Mouse (Mus musculus): Measurements from ENCODE around the gene Gm37240. TPM values are rescaled to one million over a fixed set of nuclear protein-coding genes. Genes with fewer than 3 reads are reported as not detected.
A peak's percentile ranks its signal among the peaks of the same experiment; 100 is the strongest.

The Gm37240 gene
- polyA plus RNA-seq, 1 experiment from 2014 or later: 0.48 TPM

- 88% methylated on average over 5 of the region's 5 CpGs for WGBS
Measured at GRCm38 (mm10) chr3:85860996-85861395, 26.3 kb downstream of the Gm37240 start.

GRCm38 (mm10) chr3:85859311-85859710 lies 28.0 kb downstream of the Gm37240 start:
- H3K36me3 ChIP-seq (ENCODE audit: poor library complexity, severe bottlenecking): no peaks in the 10 kb centered on the region
- peaks cover 14% of the 10 kb centered on the region for H3K4me1 ChIP-seq
- no peak overlapping the region for H3K4me3 ChIP-seq
- no peak for ATAC-seq
- no peak overlapping the region for H3K27ac ChIP-seq
- H3K27me3 ChIP-seq: no peaks in the 10 kb centered on the region
- H3K4me2 ChIP-seq: no peak overlapping the region
- no peaks in the 10 kb centered on the region for H3K9me3 ChIP-seq (replicated peaks)
- WGBS: 63% methylated on average over 6 of the region's 6 CpGs
- no peak overlapping the region for H3K9ac ChIP-seq

More at GRCm38 (mm10) chr3:85860996-85861395, 26.3 kb downstream of the Gm37240 start:
- Histone ChIP-seq H3K9me3 (replicated peaks) (no peaks in the 10 kb centered on the region), H3K27ac (no peak overlapping the region), H3K4me1 (no peaks in the 10 kb centered on the region), H3K4me3 (no peak overlapping the region), H3K4me2 (no peak overlapping the region), H3K36me3 (ENCODE audit: poor library complexity, severe bottlenecking) (no peaks in the 10 kb centered on the region), H3K9ac (no peak overlapping the region), H3K27me3 (no peaks in the 10 kb centered on the region)
- ATAC-seq: no peak

- 74% methylated on average over 11 of the region's 11 CpGs for WGBS
Measured at GRCm38 (mm10) chr3:85858140-85859135, 28.9 kb downstream of the Gm37240 start.

GRCm38 (mm10) chr3:85857083-85857482 lies 30.2 kb downstream of the Gm37240 start:
- Histone ChIP-seq H3K9me3 (replicated peaks) (no peaks in the 10 kb centered on the region), H3K4me3 (no peak overlapping the region), H3K4me2 (no peak overlapping the region), H3K4me1 (peaks cover 22% of the 10 kb centered on the region), H3K36me3 (ENCODE audit: poor library complexity, severe bottlenecking) (no peaks in the 10 kb centered on the region), H3K9ac (no peak overlapping the region), H3K27ac (no peak overlapping the region), H3K27me3 (no peaks in the 10 kb centered on the region)
- WGBS: 12% methylated on average over 4 of the region's 4 CpGs
- no peak for ATAC-seq

More at GRCm38 (mm10) chr3:85858140-85859135, 28.9 kb downstream of the Gm37240 start:
- no peak overlapping the region for H3K27ac ChIP-seq
- H3K4me3 ChIP-seq: no peak overlapping the region
- ATAC-seq: no peak
- H3K36me3 ChIP-seq (ENCODE audit: poor library complexity, severe bottlenecking): no peaks in the 10 kb centered on the region
- H3K9me3 ChIP-seq (replicated peaks): no peaks in the 10 kb centered on the region
- H3K9ac ChIP-seq: no peak overlapping the region
- no peak overlapping the region for H3K4me2 ChIP-seq
- H3K4me1 ChIP-seq: peaks cover 21% of the 10 kb centered on the region
- H3K27me3 ChIP-seq: no peaks in the 10 kb centered on the region

GRCm38 (mm10) chr3:85855947-85856346 lies 31.4 kb downstream of the Gm37240 start:
- H3K27ac ChIP-seq: no peak overlapping the region

GRCm38 (mm10) chr3:85855043-85855442 lies 32.3 kb downstream of the Gm37240 start:
- peak; percentile 59; the same call in 1 of the 2 replicates for ATAC-seq
- 34% methylated on average over 3 of the region's 3 CpGs for WGBS
- Histone ChIP-seq H3K9me3 (replicated peaks) (no peaks in the 10 kb centered on the region), H3K36me3 (ENCODE audit: poor library complexity, severe bottlenecking) (no peaks in the 10 kb centered on the region), H3K4me1 (peaks cover 22% of the 10 kb centered on the region), H3K27me3 (no peaks in the 10 kb centered on the region), H3K27ac (peak overlapping the region; percentile 46; the same call in 1 of the 2 replicates), H3K9ac (no peak overlapping the region), H3K4me2 (no peak overlapping the region), H3K4me3 (no peak overlapping the region)

More at GRCm38 (mm10) chr3:85855947-85856346, 31.4 kb downstream of the Gm37240 start:
- ATAC-seq: no peak
- Histone ChIP-seq H3K4me2 (no peak overlapping the region), H3K4me3 (no peak overlapping the region), H3K9ac (no peak overlapping the region), H3K4me1 (peaks cover 22% of the 10 kb centered on the region), H3K9me3 (replicated peaks) (no peaks in the 10 kb centered on the region), H3K27me3 (no peaks in the 10 kb centered on the region), H3K36me3 (ENCODE audit: poor library complexity, severe bottlenecking) (no peaks in the 10 kb centered on the region)
- WGBS: 71% methylated on average over 5 of the region's 5 CpGs

GRCm38 (mm10) chr3:85854143-85854542 lies 33.2 kb downstream of the Gm37240 start:
- ATAC-seq: peak; percentile 79
- no peaks in the 10 kb centered on the region for H3K36me3 ChIP-seq (ENCODE audit: poor library complexity, severe bottlenecking)
- no peaks in the 10 kb centered on the region for H3K27me3 ChIP-seq
- no peaks in the 10 kb centered on the region for H3K9me3 ChIP-seq (replicated peaks)
- H3K4me1 ChIP-seq: peaks cover 22% of the 10 kb centered on the region
- 35% methylated on average over 6 of the region's 6 CpGs for WGBS
- no peak overlapping the region for H3K4me3 ChIP-seq
- H3K4me2 ChIP-seq: no peak overlapping the region
- H3K27ac ChIP-seq: no peak overlapping the region
- H3K9ac ChIP-seq: no peak overlapping the region

- Histone ChIP-seq H3K9ac (no peak overlapping the region), H3K4me1 (peaks cover 22% of the 10 kb centered on the region), H3K4me2 (no peak overlapping the region), H3K4me3 (no peak overlapping the region), H3K36me3 (ENCODE audit: poor library complexity, severe bottlenecking) (no peaks in the 10 kb centered on the region), H3K27me3 (no peaks in the 10 kb centered on the region), H3K27ac (no peak overlapping the region), H3K9me3 (replicated peaks) (no peaks in the 10 kb centered on the region)
- peak; percentile 80 for ATAC-seq
- WGBS: 68% methylated on average over 3 of the region's 4 CpGs
Measured at GRCm38 (mm10) chr3:85853715-85854114, 33.6 kb downstream of the Gm37240 start.

GRCm38 (mm10) chr3:85850079-85850478 lies 37.2 kb downstream of the Gm37240 start:
- Histone ChIP-seq H3K9me3 (replicated peaks) (no peaks in the 10 kb centered on the region), H3K4me2 (no peak overlapping the region), H3K9ac (no peak overlapping the region), H3K4me1 (peaks cover 14% of the 10 kb centered on the region), H3K27ac (no peak overlapping the region), H3K27me3 (no peaks in the 10 kb centered on the region), H3K36me3 (ENCODE audit: poor library complexity, severe bottlenecking) (no peaks in the 10 kb centered on the region), H3K4me3 (no peak overlapping the region)
- ATAC-seq: no peak
- 96% methylated on average over 1 of the region's 1 CpGs for WGBS

GRCm38 (mm10) chr3:85846316-85846715 lies 41.0 kb downstream of the Gm37240 start:
- Histone ChIP-seq H3K4me1 (0 out of 2 replicates have a peak, but pooled peaks cover 13% of the 10 kb centered on the region), H3K27me3 (no peaks in the 10 kb centered on the region), H3K9ac (no peak overlapping the region), H3K4me2 (no peak overlapping the region), H3K27ac (no peak overlapping the region), H3K36me3 (ENCODE audit: poor library complexity, severe bottlenecking) (no peaks in the 10 kb centered on the region), H3K4me3 (no peak overlapping the region), H3K9me3 (replicated peaks) (no peaks in the 10 kb centered on the region)
- 82% methylated on average over 1 of the region's 1 CpGs for WGBS
- ATAC-seq: no peak; the same call in 1 of the 2 replicates

- Histone ChIP-seq H3K4me2 (no peak overlapping the region), H3K4me1 (0 out of 2 replicates have a peak, but pooled peaks cover 13% of the 10 kb centered on the region), H3K4me3 (no peak overlapping the region), H3K36me3 (ENCODE audit: poor library complexity, severe bottlenecking) (no peaks in the 10 kb centered on the region), H3K27me3 (no peaks in the 10 kb centered on the region), H3K27ac (no peak overlapping the region), H3K9ac (no peak overlapping the region), H3K9me3 (replicated peaks) (no peaks in the 10 kb centered on the region)
- 84% methylated on average over 6 of the region's 6 CpGs for WGBS
- no peak for ATAC-seq
Measured at GRCm38 (mm10) chr3:85845341-85845740, 42.0 kb downstream of the Gm37240 start.

GRCm38 (mm10) chr3:85842881-85843218 lies 44.5 kb downstream of the Gm37240 start:
- Histone ChIP-seq H3K4me2 (no peak overlapping the region), H3K4me1 (0 out of 2 replicates have a peak, but pooled peaks cover 13% of the 10 kb centered on the region), H3K36me3 (ENCODE audit: poor library complexity, severe bottlenecking) (no peaks in the 10 kb centered on the region), H3K4me3 (no peak overlapping the region), H3K27me3 (no peaks in the 10 kb centered on the region), H3K27ac (no peak overlapping the region), H3K9me3 (replicated peaks) (no peaks in the 10 kb centered on the region), H3K9ac (no peak overlapping the region)
- ATAC-seq: no peak
